7 mouse cellular contexts compared by ENCODE assay signal in genomic region chr7:45704730-45705442, GRCm38 (mm10). TPM values are rescaled to one million over a fixed set of nuclear protein-coding genes. Genes with fewer than 3 reads are reported as not detected.
DNase-seq lines count a peak whose midpoint lies in the region; ATAC-seq and TF ChIP-seq lines count a peak whose summit lies in the region.

Gene Dbp (plus strand): TSS chr7:45705088.

- peak within 1 kb of the TSS; percentile 85 for H3K27ac ChIP-seq in embryonic facial prominence, embryonic 12.5 days
- peak within 1 kb of the TSS; percentile 87 for H3K27ac ChIP-seq in limb, embryonic 12.5 days
- H3K27ac ChIP-seq in midbrain, embryonic 15.5 days = peak within 1 kb of the TSS; percentile 89
- H3K27ac ChIP-seq in spleen, adult 2 months (ENCODE audit: insufficient read depth, low read length) = peak within 1 kb of the TSS; percentile 84

- peak within 1 kb of the TSS; percentile 87 for H3K9ac ChIP-seq in embryonic facial prominence, embryonic 12.5 days
- peak within 1 kb of the TSS; percentile 89 for H3K9ac ChIP-seq in limb, embryonic 12.5 days (replicated peaks)
- H3K9ac ChIP-seq in midbrain, embryonic 15.5 days = peak within 1 kb of the TSS; percentile 68

- peak within 1 kb of the TSS; percentile 98 for H3K4me2 ChIP-seq in embryonic facial prominence, embryonic 12.5 days (replicated peaks)
- peak within 1 kb of the TSS; percentile 97 for H3K4me2 ChIP-seq in limb, embryonic 12.5 days
- H3K4me2 ChIP-seq in midbrain, embryonic 15.5 days = peak within 1 kb of the TSS; percentile 91

- peaks cover 56% of the 10 kb centered on the region for H3K4me1 ChIP-seq in embryonic facial prominence, embryonic 12.5 days
- peaks cover 69% of the 10 kb centered on the region for H3K4me1 ChIP-seq in limb, embryonic 12.5 days (replicated peaks)
- H3K4me1 ChIP-seq in midbrain, embryonic 15.5 days = peaks cover 82% of the 10 kb centered on the region
- peaks cover 31% of the 10 kb centered on the region for H3K4me1 ChIP-seq in spleen, adult 2 months (ENCODE audit: control insufficient read depth, insufficient read depth, insufficient read length)

- H3K4me3 ChIP-seq in embryonic facial prominence, embryonic 12.5 days = peak within 1 kb of the TSS; percentile 63
- peak within 1 kb of the TSS; percentile 75 for H3K4me3 ChIP-seq in limb, embryonic 12.5 days (replicated peaks)
- H3K4me3 ChIP-seq in midbrain, embryonic 15.5 days = peak within 1 kb of the TSS; percentile 52
- peak within 1 kb of the TSS; percentile 71 for H3K4me3 ChIP-seq in spleen, adult 2 months (ENCODE audit: extremely low read depth, insufficient read depth, insufficient read length)

- no peaks in the 10 kb centered on the region for H3K9me3 ChIP-seq in embryonic facial prominence, embryonic 12.5 days
- H3K9me3 ChIP-seq in limb, embryonic 12.5 days = no peaks in the 10 kb centered on the region
- H3K9me3 ChIP-seq in midbrain, embryonic 15.5 days = no peaks in the 10 kb centered on the region

- H3K36me3 ChIP-seq in embryonic facial prominence, embryonic 12.5 days = peaks cover 4% of the 10 kb centered on the region; the same call in 1 of the 2 replicates
- peaks cover 10% of the 10 kb centered on the region for H3K36me3 ChIP-seq in limb, embryonic 12.5 days
- no peaks in the 10 kb centered on the region for H3K36me3 ChIP-seq in midbrain, embryonic 15.5 days (replicated peaks)
- peaks cover under 1% of the 10 kb centered on the region; the same call in 1 of the 2 replicates for H3K36me3 ChIP-seq in spleen, adult 2 months (ENCODE audit: control insufficient read depth, insufficient read depth, low read length)

- DNase-seq in adrenal gland, postnatal 14 days = peak; percentile 99
- peak; percentile 100 for DNase-seq in heart, adult 11 months
- peak; percentile 99 for DNase-seq in kidney, adult 18-20 months
- DNase-seq in spleen, adult 2 months (ENCODE audit: low read depth in 1 of 2, low spot score in 2 of 2) = peak; percentile 99

- H3K27me3 ChIP-seq in embryonic facial prominence, embryonic 12.5 days = peaks cover 9% of the 10 kb centered on the region
- peaks cover 14% of the 10 kb centered on the region for H3K27me3 ChIP-seq in limb, embryonic 12.5 days
- no peaks in the 10 kb centered on the region for H3K27me3 ChIP-seq in midbrain, embryonic 15.5 days (replicated peaks)
- peaks cover 6% of the 10 kb centered on the region for H3K27me3 ChIP-seq in spleen, adult 2 months (ENCODE audit: control insufficient read depth, insufficient read depth, low read length)

- no peak for TF ChIP-seq CTCF in spleen, adult 2 months (IDR thresholded peaks at IDR 0.05; ENCODE audit: extremely low read depth, insufficient read depth, insufficient read length, insufficient replicate concordance)

- TF ChIP-seq POLR2A in spleen, adult 2 months (IDR thresholded peaks at IDR 0.05; ENCODE audit: low read depth, low read length) = peak; percentile 29; the same call in 1 of the 2 replicates

- under 1% methylated on average over 36 of the region's 36 CpGs for WGBS in embryonic facial prominence, embryonic 12.5 days
- WGBS in limb, embryonic 12.5 days = under 1% methylated on average over 36 of the region's 36 CpGs
- WGBS in midbrain, embryonic 15.5 days = 0% methylated on average over 36 of the region's 36 CpGs
- WGBS in spleen, adult 2 months = under 1% methylated on average over 36 of the region's 36 CpGs

- peak; percentile 84 for ATAC-seq in embryonic facial prominence, embryonic 12.5 days (ENCODE audit: insufficient number of reproducible peaks, insufficient read depth, low FRiP score, low TSS enrichment)
- peak; percentile 73 for ATAC-seq in limb, embryonic 12.5 days (ENCODE audit: insufficient number of reproducible peaks, insufficient read depth, low FRiP score, low TSS enrichment, low read depth)
- peak; percentile 84 for ATAC-seq in midbrain, embryonic 15.5 days (replicated peaks)

RNA-seq across cellular contexts. Expression of gene Dbp, which starts in this region (rescaled TPM):
- 31.2 and 46.3 TPM in 2 replicates for total RNA-seq in adrenal gland, postnatal 14 days (2021)
- polyA plus RNA-seq in embryonic facial prominence, embryonic 12.5 days (2016; fragmentation: Nextera tagmentation; extraction: Ambion mirVana) = 6.9 and 11.5 TPM in 2 replicates
- polyA plus RNA-seq in limb, embryonic 12.5 days (2016; fragmentation: Nextera tagmentation; extraction: Ambion mirVana) = 6.4 and 8.5 TPM in 2 replicates
- 3.3 and 3.8 TPM in 2 replicates for polyA plus RNA-seq in midbrain, embryonic 15.5 days (2015; fragmentation: Nextera tagmentation; extraction: Ambion mirVana)
- polyA plus RNA-seq in spleen, adult 2 months (2012; rRNA removed) = 20.0 and 30.1 TPM in 2 replicates

Comparison
In these comparisons a context has a peak if more than half of its experiments do, and no peak if none do; other contexts are left out.
1. Peak in every context shown above with its lines: DNase-seq, ATAC-seq, H3K4me3 ChIP-seq and H3K27ac ChIP-seq.